Mouse (Mus musculus) midbrain, postnatal 0 days (tissue): ENCODE data around the gene Dek. TPM values are rescaled to one million over a fixed set of nuclear protein-coding genes. Genes with fewer than 3 reads are reported as not detected.

ENCODE experiments used
- ATAC-seq: fragments of 200-750 bp; cut with Nextera tagmentation; 2 replicates; pipeline ENCODE4 v1.8.0; 2017; ENCODE audit warnings: moderate number of reproducible peaks, mild to moderate bottlenecking, moderate TSS enrichment, moderate library complexity; ENCODE audit not compliant: low FRiP score
- DNase-seq: peaks from one replicate; pipeline ENCODE4 v3.0.0-alpha.2; 2015; ENCODE audit warnings: low spot score
- H3K27ac ChIP-seq: fragments of 300-500 bp; sonication (generic); 2 replicates; pipeline ENCODE4 v1.5.1; 2014; ENCODE audit warnings: low read depth, mild to moderate bottlenecking, low read length, mixed read lengths
- H3K27me3 ChIP-seq: fragments of 300-500 bp; sonication (generic); 2 replicates; pipeline ENCODE4 v1.6.1; 2014; ENCODE audit warnings: low read length, control low read depth, mixed read lengths; ENCODE audit not compliant: insufficient read depth
- H3K36me3 ChIP-seq: fragments of 300-500 bp; sonication (generic); 2 replicates; pipeline ENCODE4 v1.6.1; 2014; ENCODE audit warnings: low read length, control low read depth, mixed read lengths; ENCODE audit not compliant: insufficient read depth
- H3K4me1 ChIP-seq: fragments of 300-500 bp; sonication (generic); 2 replicates; pipeline ENCODE4 v1.6.1; 2014; ENCODE audit warnings: mild to moderate bottlenecking, control low read depth, antibody characterized with exemption, low read length, mixed read lengths; ENCODE audit not compliant: insufficient read depth
- H3K4me2 ChIP-seq: fragments of 300-500 bp; sonication (generic); 2 replicates; pipeline ENCODE4 v1.6.1; 2014; ENCODE audit warnings: low read depth, mild to moderate bottlenecking, low read length, mixed read lengths; ENCODE audit not compliant: poor library complexity, severe bottlenecking
- H3K4me3 ChIP-seq: fragments of 300-500 bp; sonication (generic); 2 replicates; pipeline ENCODE4 v1.5.1; 2014; ENCODE audit warnings: low read depth, mild to moderate bottlenecking, low read length, moderate library complexity
- H3K9ac ChIP-seq: fragments of 300-500 bp; sonication (generic); replicated peaks from 2 replicates; pipeline ENCODE4 v1.6.1; 2014; ENCODE audit warnings: mild to moderate bottlenecking, low read length, moderate library complexity, mixed read lengths; ENCODE audit not compliant: poor library complexity, severe bottlenecking
- H3K9me3 ChIP-seq: fragments of 300-500 bp; sonication (generic); 2 replicates; pipeline ENCODE4 v1.6.1; 2016; ENCODE audit warnings: low read length, control low read depth
- CTCF ChIP-seq: IDR thresholded peaks from 2 replicates; pipeline ENCODE4 v1.5.1; 2016; ENCODE audit warnings: antibody characterized with exemption, mild to moderate bottlenecking
- WGBS: fragments of 180-500 bp; shearing (Covaris S2); extraction: QIAGEN DNeasy Blood & Tissue Kit; methylation state at CpG from one replicate; pipeline ENCODE4 v1.1.7; 2014; 5-methylcytosine and 5-hydroxymethylcytosine counted together
- polyA plus RNA-seq: library from polyadenylated mRNA; unstranded; fragments of >200 nt; fragmentation: Nextera tagmentation; extraction: Ambion mirVana; gene quantifications from 2 replicates; pipeline ENCODE4 v1.2.1, GENCODE M21; 2015
- total RNA-seq: library from RNA; depleted of rRNA; stranded (reverse); fragments of >200 nt; gene quantifications from 2 replicates; pipeline ENCODE4 v1.2.3, GENCODE M21; 2014

The Dek gene
- total and polyA plus RNA-seq, 2 experiments from 2014 or later = 34.1 to 112 TPM

GRCm38 (mm10) chr13:47047996-47048395, 58.0 kb downstream of the Dek start:
- ATAC-seq (no peak), DNase-seq (no peak)
- Histone ChIP-seq H3K36me3 (peaks cover 18% of the 10 kb centered on the region), H3K27ac (no peak overlapping the region), H3K4me1 (no peaks in the 10 kb centered on the region), H3K9ac (no peak overlapping the region), H3K4me2 (no peak overlapping the region), H3K4me3 (no peak overlapping the region), H3K9me3 (no peaks in the 10 kb centered on the region), H3K27me3 (no peaks in the 10 kb centered on the region)
- WGBS = 90% methylated on average over 4 of the region's 4 CpGs
- TF ChIP-seq CTCF = no peak

GRCm38 (mm10) chr13:47044617-47044947, 61.4 kb downstream of the Dek start, which contains the start of gene Tpmt:
Gene Tpmt, minus strand, starts transcription at chr13:47044737.
- Histone ChIP-seq H3K27ac (peak within 1 kb of the TSS; percentile 71), H3K4me1 (no peaks in the 10 kb centered on the region), H3K36me3 (no peaks in the 10 kb centered on the region), H3K9me3 (no peaks in the 10 kb centered on the region), H3K4me2 (peak within 1 kb of the TSS; percentile 97), H3K9ac (peak within 1 kb of the TSS; percentile 75), H3K4me3 (peak within 1 kb of the TSS; percentile 89), H3K27me3 (no peaks in the 10 kb centered on the region)
- DNase-seq (no peak), ATAC-seq (no peak)
- TF ChIP-seq CTCF = no peak
- WGBS = 13% methylated on average over 10 of the region's 10 CpGs

- peak overlapping the region; percentile 75 for H3K9ac ChIP-seq
- no peaks in the 10 kb centered on the region for H3K4me1 ChIP-seq
- H3K4me2 ChIP-seq = peak overlapping the region; percentile 97
- ATAC-seq (peak; percentile 26), DNase-seq (no peak)
- H3K9me3 ChIP-seq = no peaks in the 10 kb centered on the region
- WGBS = under 1% methylated on average over 44 of the region's 45 CpGs
- H3K4me3 ChIP-seq = peak overlapping the region; percentile 89
- no peaks in the 10 kb centered on the region for H3K27me3 ChIP-seq
- H3K36me3 ChIP-seq = no peaks in the 10 kb centered on the region
- H3K27ac ChIP-seq = peak overlapping the region; percentile 71
- TF ChIP-seq CTCF = no peak
These were observed 62.0 kb downstream of the Dek start for GRCm38 (mm10) chr13:47043833-47044616.

GRCm38 (mm10) chr13:47043030-47043680, 62.8 kb downstream of the Dek start, which contains the start of gene Kdm1b:
Gene Kdm1b, plus strand, starts transcription at chr13:47043499.
- H3K9ac ChIP-seq = peak within 1 kb of the TSS; percentile 75
- under 1% methylated on average over 47 of the region's 48 CpGs for WGBS
- H3K4me2 ChIP-seq = peak within 1 kb of the TSS; percentile 97
- ATAC-seq (peak; percentile 94), DNase-seq (peak; percentile 97)
- peak within 1 kb of the TSS; percentile 71 for H3K27ac ChIP-seq
- no peak for TF ChIP-seq CTCF
- H3K4me1 ChIP-seq = no peaks in the 10 kb centered on the region
- peak within 1 kb of the TSS; percentile 89 for H3K4me3 ChIP-seq
- no peaks in the 10 kb centered on the region for H3K36me3 ChIP-seq
- H3K9me3 ChIP-seq = no peaks in the 10 kb centered on the region
- no peaks in the 10 kb centered on the region for H3K27me3 ChIP-seq

- 36% methylated on average over 8 of the region's 8 CpGs for whole genome bisulfite sequencing
- Histone ChIP-seq H3K9me3 (no peaks in the 10 kb centered on the region), H3K4me1 (no peaks in the 10 kb centered on the region), H3K4me2 (peak overlapping the region; percentile 97), H3K9ac (no peak overlapping the region), H3K36me3 (no peaks in the 10 kb centered on the region), H3K27me3 (no peaks in the 10 kb centered on the region), H3K4me3 (peak overlapping the region; percentile 89; the same call in 1 of the 2 replicates), H3K27ac (no peak overlapping the region)
- peak; percentile 50 for DNase-seq
- TF ChIP-seq CTCF = peak; percentile 59
- no peak for ATAC-seq
These were observed 63.9 kb downstream of the Dek start for GRCm38 (mm10) chr13:47042024-47042633.
